Mouse (Mus musculus): ENCODE data around the gene Akap2.

Akap2 gene

GRCm38 (mm10) chr4:57755085-57755484 is 37.6 kb downstream of the Akap2 start:
- DNase-seq (ENCODE audit: low read depth), result no peak

DNA sequence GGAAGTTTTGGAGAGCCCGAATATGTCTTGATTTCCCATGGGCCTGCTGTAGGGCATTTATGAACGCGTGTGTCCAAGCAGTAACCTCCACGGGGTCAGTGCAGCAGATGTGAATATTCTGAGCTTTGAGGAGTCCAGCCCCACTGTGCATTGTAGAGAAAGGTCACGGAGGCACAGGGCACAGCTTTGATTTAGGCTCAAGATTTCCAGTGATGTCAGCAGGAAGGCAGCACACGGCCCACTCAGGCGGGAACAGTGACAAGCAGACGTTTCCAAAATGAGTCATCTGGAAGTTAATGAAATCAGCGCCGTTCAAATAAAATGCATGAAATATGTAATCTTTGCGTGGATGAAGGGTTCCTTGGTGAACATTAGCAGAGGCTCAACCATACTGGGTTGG is 40.5 kb downstream of the Akap2 start:
- no peak for DNase-seq (ENCODE audit: low read depth)

DNA sequence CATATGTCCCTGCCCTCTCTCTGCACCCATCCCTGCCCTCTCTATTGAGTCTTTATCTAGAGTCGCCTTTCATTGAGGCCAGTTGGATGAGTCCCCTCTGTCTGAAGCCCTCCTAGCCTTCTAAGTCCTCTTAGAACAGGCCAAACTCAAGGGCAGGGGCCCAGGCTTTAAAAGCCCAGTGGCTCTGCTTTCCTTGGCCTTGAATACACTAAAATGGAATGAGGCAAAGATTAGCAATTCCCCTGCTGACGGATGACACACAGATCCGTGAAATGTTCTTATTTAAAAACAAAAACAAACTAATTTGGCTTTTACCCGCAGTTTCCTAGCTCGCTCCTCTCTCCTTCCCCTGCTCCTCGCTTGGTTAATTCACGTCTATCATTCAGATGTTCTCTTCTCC is 45.0 kb downstream of the Akap2 start:
- no peak for DNase-seq (ENCODE audit: low read depth)

- no peak for DNase-seq (ENCODE audit: low read depth)
Measured at GRCm38 (mm10) chr4:57764392-57764791, 46.9 kb downstream of the Akap2 start.

DNA sequence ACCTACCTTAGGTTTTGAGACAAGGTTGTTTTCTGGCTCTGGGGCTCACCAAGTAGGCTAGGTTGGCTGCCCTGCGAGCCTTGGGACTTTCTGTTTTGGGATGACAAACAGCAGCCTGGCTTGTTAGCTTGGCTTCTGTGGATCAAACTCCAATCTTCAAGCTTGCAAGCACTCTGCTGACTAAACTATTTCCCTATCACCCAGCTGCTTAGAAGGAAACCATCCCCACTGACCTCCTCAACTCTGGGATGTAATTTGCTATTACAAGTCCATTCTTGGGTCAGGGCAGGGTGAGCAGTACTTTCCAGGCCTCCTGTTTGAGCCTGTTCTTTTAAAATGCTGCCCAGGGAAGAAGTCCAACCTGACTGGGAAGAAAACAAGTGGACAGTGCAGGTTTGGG is 47.5 kb downstream of the Akap2 start:
- DNase-seq (ENCODE audit: low read depth), result no peak

DNA sequence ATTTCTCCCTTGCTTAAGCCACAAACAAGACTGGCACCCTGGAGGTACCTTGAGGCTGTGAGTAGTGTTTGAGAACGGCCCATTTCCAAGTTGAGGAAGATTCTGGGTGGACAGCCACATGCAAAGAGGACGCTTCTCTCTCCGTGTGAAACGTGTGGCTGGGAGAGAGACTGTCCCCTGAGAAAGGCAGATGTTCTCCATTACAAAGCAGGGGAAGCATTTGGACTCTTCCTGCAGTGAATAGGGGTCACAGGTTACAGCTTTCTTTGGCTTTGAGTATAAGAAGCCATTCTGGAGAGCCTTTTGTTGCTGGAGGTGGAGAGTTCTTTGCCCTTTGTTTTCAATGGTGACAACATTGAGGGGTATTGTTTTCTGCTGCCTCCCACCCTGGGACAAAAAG is 48.3 kb downstream of the Akap2 start:
- DNase-seq (ENCODE audit: low read depth), result no peak

GRCm38 (mm10) chr4:57769007-57769406 is 51.5 kb downstream of the Akap2 start:
- no peak for DNase-seq (ENCODE audit: low read depth)

GRCm38 (mm10) chr4:57770185-57770823 is 52.8 kb downstream of the Akap2 start:
- DNase-seq (ENCODE audit: low read depth), result no peak

DNA sequence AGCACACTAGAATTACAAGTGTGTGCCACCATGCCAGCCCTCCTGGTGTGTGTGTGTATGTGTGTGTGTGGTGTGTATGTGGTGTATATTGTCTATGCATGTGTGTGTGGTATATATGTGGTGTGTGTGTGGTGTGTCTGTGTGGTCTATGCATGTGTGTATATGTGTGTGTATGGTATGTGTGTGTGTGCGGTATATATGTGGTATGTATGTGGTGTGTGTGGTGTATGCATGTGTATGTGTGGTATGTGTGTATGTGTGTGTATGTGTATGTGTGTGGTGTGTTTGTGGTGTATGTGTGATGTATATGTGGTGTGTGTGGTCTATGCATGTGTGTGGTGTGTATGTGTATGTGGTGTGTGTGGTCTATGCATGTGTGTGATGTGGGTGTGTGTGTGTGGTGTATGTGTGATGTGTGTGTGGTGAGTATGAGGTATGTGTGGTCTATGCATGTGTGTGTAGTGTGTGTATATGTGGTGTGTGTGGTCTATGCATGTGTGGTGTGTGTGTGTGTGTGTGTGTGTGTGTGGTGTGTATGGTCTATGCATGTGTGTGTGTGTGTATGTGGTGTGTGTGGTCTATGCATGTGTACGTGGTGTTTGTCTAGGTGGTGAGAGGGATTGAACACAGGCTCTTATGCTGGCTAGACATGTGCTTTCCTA is 54.2 kb downstream of the Akap2 start:
- DNase-seq (ENCODE audit: low read depth), result no peak

GRCm38 (mm10) chr4:57772851-57773510 is 55.5 kb downstream of the Akap2 start:
- no peak for DNase-seq (ENCODE audit: low read depth)

GRCm38 (mm10) chr4:57774517-57774916 is 57.1 kb downstream of the Akap2 start:
- no peak for DNase-seq (ENCODE audit: low read depth)

- no peak for DNase-seq (ENCODE audit: low read depth)
Measured at GRCm38 (mm10) chr4:57775582-57775981, 58.1 kb downstream of the Akap2 start.

DNA sequence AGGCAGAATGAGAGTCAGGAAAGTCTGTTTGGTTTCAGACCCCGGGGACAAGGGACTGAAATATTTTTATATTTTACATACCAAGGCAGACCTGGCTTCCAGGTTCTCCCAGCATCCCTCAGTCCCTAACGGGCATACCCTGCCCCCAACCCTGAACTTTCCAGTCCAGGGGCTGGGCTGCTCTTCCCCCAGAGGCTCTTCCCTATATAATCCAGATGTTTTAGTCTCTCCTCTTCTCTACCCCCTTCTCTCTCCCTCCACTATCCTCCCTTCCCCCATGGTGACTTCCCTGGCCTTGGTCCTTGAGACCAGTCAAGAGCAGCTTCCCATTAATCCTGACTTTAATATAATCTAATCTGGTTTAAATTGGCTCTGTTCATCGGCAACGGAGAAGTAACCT is 62.9 kb downstream of the Akap2 start:
- no peak for DNase-seq (ENCODE audit: low read depth)

DNA sequence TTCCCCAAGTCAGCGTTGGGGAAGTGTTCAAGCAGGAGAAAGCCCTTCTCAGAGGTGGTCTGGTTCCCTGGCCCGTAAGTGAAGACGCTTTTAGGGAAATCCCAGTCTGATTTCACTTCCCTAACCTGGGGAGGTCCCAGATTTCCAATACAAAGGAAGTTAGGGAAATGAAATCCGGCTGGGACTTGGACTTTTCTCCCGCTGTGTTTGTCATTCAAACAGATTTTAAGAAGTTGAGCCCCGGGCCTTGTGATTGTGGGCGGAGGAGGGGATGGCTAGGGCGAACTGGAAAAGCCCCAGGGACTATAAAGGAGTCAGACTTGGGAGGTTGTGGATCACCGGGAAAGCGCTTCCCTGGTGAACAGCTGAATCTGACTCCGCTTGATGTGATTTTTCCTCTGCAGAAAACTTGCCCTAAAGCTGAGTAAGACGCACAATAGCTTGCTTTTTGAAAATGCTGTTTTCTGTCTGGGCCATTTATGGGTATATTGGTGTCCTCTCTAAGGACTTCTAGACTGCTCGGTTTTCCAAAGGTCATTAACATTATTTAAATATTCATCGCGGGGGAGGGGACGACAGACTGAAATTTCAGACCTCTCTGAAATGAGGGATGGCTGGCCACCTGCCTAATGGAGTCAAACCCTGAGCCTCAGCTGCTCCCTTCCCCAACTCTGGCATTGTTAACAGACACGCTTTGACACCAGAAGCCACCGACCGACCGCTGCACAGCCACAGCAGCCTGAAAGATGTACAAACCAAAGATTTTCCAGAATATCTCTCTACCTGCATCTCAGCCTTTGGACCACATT is 63.6 kb downstream of the Akap2 start:
- DNase-seq (ENCODE audit: low read depth), result no peak

DNA sequence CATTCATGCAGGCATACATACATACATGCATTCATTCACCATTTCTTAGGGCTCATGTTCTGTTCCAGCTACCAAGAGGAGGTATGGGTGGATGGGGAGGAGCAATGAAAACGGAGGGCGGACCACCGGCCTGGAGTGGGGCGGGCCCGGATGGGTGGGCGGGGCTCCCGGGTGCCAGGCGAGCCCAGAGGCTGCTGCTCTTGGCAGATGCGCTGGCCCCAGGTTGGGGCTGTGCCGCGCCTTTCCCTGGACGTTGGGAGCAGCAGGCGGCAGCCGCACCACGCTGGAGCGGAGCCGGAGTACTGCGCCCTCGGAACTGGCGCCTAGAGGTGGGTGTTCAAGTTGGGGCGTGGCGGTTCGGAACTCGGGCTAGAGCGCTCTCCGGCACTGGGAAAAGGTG is 64.5 kb downstream of the Akap2 start:
- no peak for DNase-seq (ENCODE audit: low read depth)

GRCm38 (mm10) chr4:57782549-57783390 is 65.3 kb downstream of the Akap2 start:
- DNase-seq (ENCODE audit: low read depth), result no peak

DNA sequence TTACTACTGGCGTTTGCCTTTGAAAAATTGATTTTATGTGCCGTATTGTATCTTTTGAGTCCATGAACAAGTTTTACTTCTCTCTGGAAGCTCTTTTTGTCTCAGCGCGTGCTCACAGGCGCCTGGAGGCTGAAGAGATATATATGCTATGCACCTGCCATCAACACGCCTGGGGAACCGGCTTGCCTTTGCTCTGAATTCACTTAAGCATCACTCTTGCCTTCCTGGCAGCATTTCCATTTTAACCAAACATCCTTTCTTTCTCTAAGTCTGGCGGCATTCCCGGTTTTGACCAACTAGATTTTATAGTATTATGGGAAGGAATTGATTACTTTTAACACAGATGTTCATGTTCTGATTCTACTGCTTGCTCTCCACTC is 65.9 kb downstream of the Akap2 start:
- no peak for DNase-seq (ENCODE audit: low read depth)

GRCm38 (mm10) chr4:57783853-57784600 is 66.6 kb downstream of the Akap2 start:
- DNase-seq (ENCODE audit: low read depth), result no peak

GRCm38 (mm10) chr4:57788709-57789108 is 71.3 kb downstream of the Akap2 start:
- DNase-seq (ENCODE audit: low read depth), result no peak

GRCm38 (mm10) chr4:57789118-57789517 is 71.7 kb downstream of the Akap2 start:
- no peak for DNase-seq (ENCODE audit: low read depth)

DNA sequence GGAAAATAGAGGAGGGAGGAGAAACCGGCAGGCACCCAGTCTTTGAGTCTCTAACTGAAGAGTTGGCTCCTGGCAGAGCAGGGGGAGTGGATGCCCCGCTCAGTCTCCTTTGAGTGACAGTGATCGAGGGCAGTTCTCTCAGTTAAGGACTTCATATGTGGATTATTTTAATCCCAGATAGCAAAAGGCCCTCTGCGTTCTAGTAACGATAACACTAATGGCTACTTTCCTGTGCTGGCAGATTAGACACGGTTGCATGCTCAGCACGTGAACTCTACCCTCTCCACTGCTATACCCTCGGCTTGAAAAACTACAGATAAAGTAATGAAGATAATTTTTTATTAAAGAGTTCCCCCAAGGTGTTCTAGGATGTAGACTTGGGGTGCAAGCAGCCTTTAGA is 76.5 kb downstream of the Akap2 start:
- no peak for DNase-seq (ENCODE audit: low read depth)

All from 416B (cell line).